Mouse (Mus musculus): Measurements from ENCODE around the gene Tbx15. TPM values are rescaled to one million over a fixed set of nuclear protein-coding genes. Genes with fewer than 3 reads are reported as not detected.
A peak's percentile ranks its signal among the peaks of the same experiment; 100 is the strongest.

Tbx15 gene
- total RNA-seq, 2 experiments from 2014 or later: 105 to 145 TPM

GRCm38 (mm10) chr3:99251271-99252165 lies 11.3 kb downstream of the Tbx15 start:
- H3K4me3 ChIP-seq: peak overlapping the region; percentile 93
- DNase-seq: no peak
- TF ChIP-seq CTCF (IDR thresholded peaks at IDR 0.05): no peak
- intact Hi-C loops (cut with DNase I): loop anchor here (5.0 to 10.0 kb wide), 2 partner anchors 483 to 611 kb away; no protein-coding TSS in a partner anchor
- peak overlapping the region; percentile 98 for H3K27ac ChIP-seq

- intact Hi-C loops (cut with DNase I): loop anchor here (5.0 to 10.0 kb wide), 2 partner anchors 482 to 610 kb away; no protein-coding TSS in a partner anchor
- Histone ChIP-seq H3K4me3 (peak overlapping the region; percentile 93), H3K27ac (peak overlapping the region; percentile 98)
- no peak for DNase-seq
- TF ChIP-seq CTCF (IDR thresholded peaks at IDR 0.05): no peak
These were observed 12.4 kb downstream of the Tbx15 start for GRCm38 (mm10) chr3:99252461-99253091.

- no peak for TF ChIP-seq CTCF (IDR thresholded peaks at IDR 0.05)
- Histone ChIP-seq H3K27ac (peak overlapping the region; percentile 98), H3K4me3 (peak overlapping the region; percentile 93)
- intact Hi-C loops (cut with DNase I): loop anchor here (5.0 to 10.0 kb wide), 2 partner anchors 482 to 609 kb away; no protein-coding TSS in a partner anchor
- peak; percentile 86 for DNase-seq
These were observed 12.9 kb downstream of the Tbx15 start for GRCm38 (mm10) chr3:99253092-99253488.

GRCm38 (mm10) chr3:99253497-99254451 lies 13.6 kb downstream of the Tbx15 start:
- TF ChIP-seq CTCF (IDR thresholded peaks at IDR 0.05): no peak
- peak overlapping the region; percentile 98 for H3K27ac ChIP-seq
- intact Hi-C loops (cut with DNase I): loop anchor here (2.0 to 10.0 kb wide), 4 partner anchors 43 to 609 kb away; no protein-coding TSS in a partner anchor
- peak; percentile 91 for DNase-seq
- H3K4me3 ChIP-seq: peak overlapping the region; percentile 93

- peak overlapping the region; percentile 98 for H3K27ac ChIP-seq
- DNase-seq: peak; percentile 84
- H3K4me3 ChIP-seq: peak overlapping the region; percentile 93
- intact Hi-C loops (cut with DNase I): loop anchor here (2.0 to 10.0 kb wide), 4 partner anchors 42 to 608 kb away; no protein-coding TSS in a partner anchor
- no peak for TF ChIP-seq CTCF (IDR thresholded peaks at IDR 0.05)
These were observed 14.5 kb downstream of the Tbx15 start for GRCm38 (mm10) chr3:99254559-99255151.

GRCm38 (mm10) chr3:99255411-99256365 lies 15.5 kb downstream of the Tbx15 start:
- no peak for TF ChIP-seq CTCF (IDR thresholded peaks at IDR 0.05)
- DNase-seq: no peak
- Histone ChIP-seq H3K27ac (peak overlapping the region; percentile 98), H3K4me3 (peak overlapping the region; percentile 93)
- intact Hi-C loops (cut with DNase I): loop anchor here (2.0 to 10.0 kb wide), 4 partner anchors 33 to 567 kb away; no protein-coding TSS in a partner anchor

GRCm38 (mm10) chr3:99256366-99256750 lies 16.2 kb downstream of the Tbx15 start:
- intact Hi-C loops (cut with DNase I): loop anchor here (2.0 to 10.0 kb wide), 2 partner anchors 32 to 478 kb away; no protein-coding TSS in a partner anchor
- Histone ChIP-seq H3K4me3 (peak overlapping the region; percentile 93), H3K27ac (peak overlapping the region; percentile 98)
- no peak for DNase-seq
- no peak for TF ChIP-seq CTCF (IDR thresholded peaks at IDR 0.05)

- Histone ChIP-seq H3K4me3 (peak overlapping the region; percentile 93), H3K27ac (peak overlapping the region; percentile 98)
- DNase-seq: peak; percentile 64
- intact Hi-C loops (cut with DNase I): loop anchor here (2.0 to 10.0 kb wide), 2 partner anchors 32 to 478 kb away; no protein-coding TSS in a partner anchor
- peak; percentile 20; the same call in 1 of the 2 replicates for TF ChIP-seq CTCF (IDR thresholded peaks at IDR 0.05)
These were observed 16.6 kb downstream of the Tbx15 start for GRCm38 (mm10) chr3:99256766-99257165.

GRCm38 (mm10) chr3:99257586-99258577 lies 17.7 kb downstream of the Tbx15 start:
- DNase-seq: no peak
- H3K27ac ChIP-seq: peak overlapping the region; percentile 98
- H3K4me3 ChIP-seq: peak overlapping the region; percentile 93
- intact Hi-C loops (cut with DNase I): loop anchor here (2.0 to 10.0 kb wide), 2 partner anchors 31 to 477 kb away; no protein-coding TSS in a partner anchor
- no peak for TF ChIP-seq CTCF (IDR thresholded peaks at IDR 0.05)

Data from gastrocnemius, adult 2 months (tissue).